Mouse (Mus musculus) testis, adult 2 months (tissue): Measurements from ENCODE around the gene Rptor. TPM values are rescaled to one million over a fixed set of nuclear protein-coding genes. Genes with fewer than 3 reads are reported as not detected.

Experiments
- H3K27ac ChIP-seq: fragments of 200-500 bp; 2 replicates; pipeline ENCODE4 v1.5.1; 2012; ENCODE audit warnings: low read depth, low read length; ENCODE audit not compliant: control insufficient read depth, insufficient read depth
- H3K27me3 ChIP-seq: fragments of 200-500 bp; 2 replicates; pipeline ENCODE4 v1.6.1; 2012; ENCODE audit warnings: mild to moderate bottlenecking, low read length, moderate library complexity; ENCODE audit not compliant: control insufficient read depth, insufficient read depth
- H3K36me3 ChIP-seq: fragments of 200-500 bp; 2 replicates; pipeline ENCODE4 v1.6.1; 2012; ENCODE audit warnings: mild to moderate bottlenecking, low read length; ENCODE audit not compliant: control insufficient read depth, insufficient read depth
- H3K4me1 ChIP-seq: fragments of 200-500 bp; 2 replicates; pipeline ENCODE4 v1.6.1; 2012; ENCODE audit warnings: low read length; ENCODE audit not compliant: control insufficient read depth, insufficient read depth
- H3K4me3 ChIP-seq: fragments of 200-500 bp; 2 replicates; pipeline ENCODE4 v1.5.1; 2012; ENCODE audit warnings: low read depth, mild to moderate bottlenecking, low read length, moderate library complexity, mixed read lengths; ENCODE audit not compliant: control insufficient read depth
- CTCF ChIP-seq: fragments of 200-500 bp; IDR thresholded peaks from 2 replicates; pipeline ENCODE4 v1.5.1; 2012; ENCODE audit warnings: low read depth, mild to moderate bottlenecking, inconsistent platforms, low read length, moderate library complexity; ENCODE audit not compliant: control insufficient read depth, insufficient read depth, insufficient replicate concordance
- POLR2A ChIP-seq: fragments of 200-500 bp; IDR thresholded peaks from 2 replicates; pipeline ENCODE4 v1.6.1; 2012; ENCODE audit warnings: low read depth, mild to moderate bottlenecking, inconsistent platforms, low read length, moderate library complexity; ENCODE audit not compliant: control insufficient read depth
- polyA plus RNA-seq: library from polyadenylated mRNA; depleted of rRNA; stranded (reverse); fragments of >200 nt; gene quantifications from 2 replicates; pipeline ENCODE4 v1.2.3, GENCODE M21; 2012

Gene Rptor
- polyA plus RNA-seq, 1 experiment, result 25.4 TPM

GRCm38 (mm10) chr11:119680735-119681134 lies 78.0 kb downstream of the Rptor start:
- no peaks in the 10 kb centered on the region for H3K36me3 ChIP-seq
- H3K4me3 ChIP-seq, result no peak overlapping the region
- H3K4me1 ChIP-seq, result no peaks in the 10 kb centered on the region
- TF ChIP-seq POLR2A, result no peak
- no peak for TF ChIP-seq CTCF
- no peak overlapping the region for H3K27ac ChIP-seq
- H3K27me3 ChIP-seq, result no peaks in the 10 kb centered on the region

- no peak overlapping the region for H3K27ac ChIP-seq
- no peaks in the 10 kb centered on the region for H3K4me1 ChIP-seq
These were observed 79.6 kb downstream of the Rptor start for GRCm38 (mm10) chr11:119682285-119682684.

GRCm38 (mm10) chr11:119683796-119684195 lies 81.1 kb downstream of the Rptor start:
- Histone ChIP-seq H3K27ac (no peak overlapping the region), H3K36me3 (no peaks in the 10 kb centered on the region), H3K4me1 (no peaks in the 10 kb centered on the region), H3K4me3 (no peak overlapping the region), H3K27me3 (no peaks in the 10 kb centered on the region)
- TF ChIP-seq POLR2A, result no peak
- TF ChIP-seq CTCF, result no peak

More at GRCm38 (mm10) chr11:119682285-119682684, 79.6 kb downstream of the Rptor start:
- H3K27me3 ChIP-seq, result no peaks in the 10 kb centered on the region
- no peak for TF ChIP-seq POLR2A
- no peak overlapping the region for H3K4me3 ChIP-seq
- H3K36me3 ChIP-seq, result no peaks in the 10 kb centered on the region

GRCm38 (mm10) chr11:119685477-119685876 lies 82.8 kb downstream of the Rptor start:
- Histone ChIP-seq H3K27me3 (no peaks in the 10 kb centered on the region), H3K27ac (no peak overlapping the region), H3K4me3 (no peak overlapping the region), H3K36me3 (no peaks in the 10 kb centered on the region), H3K4me1 (no peaks in the 10 kb centered on the region)
- no peak for TF ChIP-seq POLR2A
- TF ChIP-seq CTCF, result no peak

DNA sequence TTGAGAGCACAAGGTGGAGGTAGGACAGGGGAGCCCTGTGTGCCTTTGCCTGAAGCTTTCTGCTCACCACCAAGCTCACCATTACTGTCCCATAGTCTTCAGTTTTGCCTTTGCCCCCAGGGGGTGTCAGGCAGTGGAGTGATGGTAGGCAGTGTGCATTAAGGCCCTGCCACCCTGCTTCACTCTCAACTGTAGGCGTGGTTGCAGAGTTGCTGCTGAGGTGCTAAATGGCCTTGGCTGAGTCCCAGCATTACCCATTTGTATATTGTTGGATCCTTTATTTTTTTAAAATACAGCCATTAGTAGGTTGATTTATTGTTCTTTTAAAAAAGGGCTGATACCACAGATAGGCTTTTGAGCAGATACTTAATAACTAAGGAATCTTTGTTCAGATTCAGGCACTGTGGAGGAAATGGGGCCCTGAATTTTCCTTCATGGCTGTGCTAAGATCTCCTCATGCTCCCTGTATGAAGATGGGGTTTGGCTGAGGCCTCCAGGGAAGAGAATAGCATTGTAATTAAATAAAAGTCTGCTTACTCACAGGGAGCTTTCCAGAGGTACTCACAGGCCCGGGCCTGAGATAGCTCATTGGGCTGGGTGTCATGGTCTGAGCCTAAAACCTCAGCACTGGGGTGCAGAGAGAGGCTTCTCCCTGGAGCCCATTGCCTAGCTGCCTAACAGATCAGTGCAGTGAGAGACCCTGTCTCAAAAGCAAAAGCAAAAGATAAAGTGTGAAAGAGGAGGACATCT lies 83.4 kb downstream of the Rptor start:
- Histone ChIP-seq H3K27ac (no peak overlapping the region), H3K27me3 (no peaks in the 10 kb centered on the region), H3K4me3 (no peak overlapping the region), H3K36me3 (no peaks in the 10 kb centered on the region), H3K4me1 (no peaks in the 10 kb centered on the region)
- no peak for TF ChIP-seq POLR2A
- TF ChIP-seq CTCF, result no peak

GRCm38 (mm10) chr11:119687316-119687715 lies 84.6 kb downstream of the Rptor start:
- TF ChIP-seq POLR2A (no peak), CTCF (no peak)
- H3K4me1 ChIP-seq, result no peaks in the 10 kb centered on the region
- no peak overlapping the region for H3K27ac ChIP-seq
- no peak overlapping the region for H3K4me3 ChIP-seq
- H3K36me3 ChIP-seq, result no peaks in the 10 kb centered on the region
- no peaks in the 10 kb centered on the region for H3K27me3 ChIP-seq

DNA sequence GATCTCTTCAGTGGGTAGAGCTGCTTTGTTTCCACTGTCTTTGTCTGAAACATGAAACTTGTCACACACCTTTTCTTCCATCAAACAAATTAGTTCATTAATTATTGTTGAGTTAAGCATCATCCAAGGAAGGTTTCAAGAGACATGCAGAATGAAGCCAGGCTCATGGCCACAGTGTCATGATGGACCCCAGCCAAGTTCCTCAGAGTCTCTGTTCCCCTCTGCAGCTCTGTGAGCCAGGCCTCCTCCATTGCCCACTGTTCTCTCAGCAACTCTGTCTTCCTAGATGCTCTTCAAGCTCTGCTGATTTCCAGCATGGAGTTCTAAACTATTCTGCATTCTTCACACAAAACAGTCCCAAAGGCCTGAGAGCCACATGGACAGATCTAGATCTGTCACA lies 85.3 kb downstream of the Rptor start:
- Histone ChIP-seq H3K27me3 (no peaks in the 10 kb centered on the region), H3K4me3 (no peak overlapping the region), H3K4me1 (no peaks in the 10 kb centered on the region), H3K27ac (no peak overlapping the region), H3K36me3 (no peaks in the 10 kb centered on the region)
- no peak for TF ChIP-seq CTCF
- no peak for TF ChIP-seq POLR2A

- TF ChIP-seq CTCF (no peak), POLR2A (no peak)
- Histone ChIP-seq H3K27ac (no peak overlapping the region), H3K27me3 (no peaks in the 10 kb centered on the region), H3K36me3 (no peaks in the 10 kb centered on the region), H3K4me3 (no peak overlapping the region), H3K4me1 (no peaks in the 10 kb centered on the region)
These were observed 87.2 kb downstream of the Rptor start for GRCm38 (mm10) chr11:119689936-119690335.
